Mouse (Mus musculus): ENCODE results near the gene Nrtn.

DNA sequence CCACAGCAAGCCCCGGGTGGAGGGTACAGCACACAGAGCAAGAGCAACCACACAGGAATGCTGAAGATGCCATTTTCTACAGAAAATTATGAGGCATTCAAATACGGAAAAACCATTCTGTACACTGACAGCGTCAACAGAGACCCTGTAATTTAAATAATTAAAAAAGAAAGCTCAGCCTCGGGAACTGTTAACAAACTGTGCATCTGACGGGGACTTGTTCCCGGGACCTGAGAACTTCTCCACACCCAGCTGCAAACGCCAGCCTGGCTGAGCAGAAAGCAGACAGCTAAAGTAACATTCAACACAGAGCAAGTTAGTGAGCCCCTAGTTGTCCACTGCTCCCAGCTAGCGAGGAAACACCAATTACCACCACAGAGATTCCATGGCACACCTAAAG, 44.7 kb upstream of the Nrtn start:
- TF ChIP-seq CTCF (conservative IDR thresholded peaks at IDR 0.05; ENCODE audit: low read length) (no peak), POU5F1 (IDR thresholded peaks at IDR 0.05; ENCODE audit: borderline replicate concordance, low read length) (no peak), NANOG (IDR thresholded peaks at IDR 0.05; ENCODE audit: borderline replicate concordance, low read length) (no peak)

Measured in E14TG2a.4 (cell line).